Mouse (Mus musculus) stomach, postnatal 0 days (tissue): ENCODE data around the gene Mydgf. TPM values are rescaled to one million over a fixed set of nuclear protein-coding genes. Genes with fewer than 3 reads are reported as not detected.

Experiments used
- ATAC-seq: fragments of 200-750 bp; cut with Nextera tagmentation; 2 replicates; pipeline ENCODE4 v1.8.0; 2017; ENCODE audit not compliant: low FRiP score, low TSS enrichment
- DNase-seq: peaks from one replicate; pipeline ENCODE4 v3.0.0-alpha.2; 2016; ENCODE audit warnings: low spot score
- H3K27ac ChIP-seq: fragments of 300-500 bp; sonication (generic); replicated peaks from 2 replicates; pipeline ENCODE4 v1.5.1; 2014; ENCODE audit warnings: mild to moderate bottlenecking, control low read depth
- H3K27me3 ChIP-seq: fragments of 300-500 bp; sonication (generic); 2 replicates; pipeline ENCODE4 v1.6.1; 2014; ENCODE audit warnings: low read length; ENCODE audit not compliant: control insufficient read depth, insufficient read depth
- H3K36me3 ChIP-seq: fragments of 300-500 bp; sonication (generic); 2 replicates; pipeline ENCODE4 v1.6.1; 2014; ENCODE audit warnings: low read length, mixed read lengths; ENCODE audit not compliant: control insufficient read depth, insufficient read depth
- H3K4me1 ChIP-seq: fragments of 300-500 bp; sonication (generic); replicated peaks from 2 replicates; pipeline ENCODE4 v1.6.1; 2014; ENCODE audit warnings: antibody characterized with exemption; ENCODE audit not compliant: control insufficient read depth, insufficient read depth
- H3K4me2 ChIP-seq: fragments of 300-500 bp; sonication (generic); replicated peaks from 2 replicates; pipeline ENCODE4 v1.6.1; 2014; ENCODE audit warnings: low read depth, mild to moderate bottlenecking, control low read depth, moderate library complexity
- H3K4me3 ChIP-seq: fragments of 300-500 bp; sonication (generic); 2 replicates; pipeline ENCODE4 v1.5.1; 2014; ENCODE audit warnings: low read depth, low read length, control low read depth
- H3K9ac ChIP-seq: fragments of 300-500 bp; sonication (generic); 2 replicates; pipeline ENCODE4 v1.6.1; 2014; ENCODE audit warnings: mild to moderate bottlenecking, low read length, control low read depth, mixed read lengths
- H3K9me3 ChIP-seq: fragments of 300-500 bp; sonication (generic); 2 replicates; pipeline ENCODE4 v1.6.1; 2016; ENCODE audit warnings: low read length; ENCODE audit not compliant: control insufficient read depth
- CTCF ChIP-seq: IDR thresholded peaks from 2 replicates; pipeline ENCODE4 v1.5.1; 2016; ENCODE audit warnings: antibody characterized with exemption, low read depth, mild to moderate bottlenecking, moderate library complexity
- EP300 ChIP-seq: optimal IDR thresholded peaks from 2 replicates; pipeline ENCODE3; 2016; ENCODE audit warnings: antibody characterized with exemption
- WGBS: fragments of 180-500 bp; shearing (Covaris S2); extraction: QIAGEN DNeasy Blood & Tissue Kit; methylation state at CpG from one replicate; pipeline ENCODE4 v1.1.7; 2014; 5-methylcytosine and 5-hydroxymethylcytosine counted together
- polyA plus RNA-seq: library from polyadenylated mRNA; unstranded; fragments of >200 nt; fragmentation: Nextera tagmentation; extraction: Ambion mirVana; gene quantifications from 2 replicates; pipeline ENCODE4 v1.2.1, GENCODE M21; 2015

Mydgf gene
- polyA plus RNA-seq, 1 experiment from 2014 or later: 83.0 TPM

GRCm38 (mm10) chr17:56148280-56148679, 35.4 kb downstream of the Mydgf start:
- ATAC-seq: no peak
- Histone ChIP-seq H3K4me2 (no peak overlapping the region), H3K4me1 (no peaks in the 10 kb centered on the region), H3K27me3 (no peaks in the 10 kb centered on the region; the same call in 1 of the 2 replicates), H3K9me3 (no peaks in the 10 kb centered on the region), H3K36me3 (no peaks in the 10 kb centered on the region), H3K4me3 (no peak overlapping the region), H3K27ac (no peak overlapping the region), H3K9ac (no peak overlapping the region)
- 22% methylated on average over 9 of the region's 9 CpGs for WGBS
- no peak for DNase-seq
- TF ChIP-seq CTCF (no peak), EP300 (no peak)

GRCm38 (mm10) chr17:56147420-56147819, 36.3 kb downstream of the Mydgf start:
- no peak for ATAC-seq
- no peaks in the 10 kb centered on the region; the same call in 1 of the 2 replicates for H3K27me3 ChIP-seq
- no peaks in the 10 kb centered on the region for H3K36me3 ChIP-seq
- H3K4me2 ChIP-seq: no peak overlapping the region
- no peak for DNase-seq
- TF ChIP-seq CTCF: no peak
- no peak overlapping the region for H3K27ac ChIP-seq
- H3K9me3 ChIP-seq: no peaks in the 10 kb centered on the region
- 54% methylated on average over 12 of the region's 12 CpGs for WGBS
- H3K4me3 ChIP-seq: no peak overlapping the region
- no peaks in the 10 kb centered on the region for H3K4me1 ChIP-seq
- H3K9ac ChIP-seq: no peak overlapping the region

GRCm38 (mm10) chr17:56146131-56146530, 37.6 kb downstream of the Mydgf start:
- Histone ChIP-seq H3K9ac (no peak overlapping the region), H3K36me3 (no peaks in the 10 kb centered on the region), H3K4me3 (no peak overlapping the region), H3K4me2 (no peak overlapping the region), H3K9me3 (no peaks in the 10 kb centered on the region), H3K27me3 (peaks cover 2% of the 10 kb centered on the region; the same call in 1 of the 2 replicates), H3K27ac (no peak overlapping the region), H3K4me1 (0 out of 2 replicates have a peak, but pooled peaks cover 3% of the 10 kb centered on the region)
- WGBS: 14% methylated on average over 9 of the region's 9 CpGs
- TF ChIP-seq EP300 (no peak), CTCF (no peak)
- no peak for DNase-seq
- ATAC-seq: no peak

- no peak overlapping the region for H3K4me3 ChIP-seq
- DNase-seq (no peak), ATAC-seq (no peak)
- H3K27ac ChIP-seq: no peak overlapping the region
- H3K4me1 ChIP-seq: 0 out of 2 replicates have a peak, but pooled peaks cover 4% of the 10 kb centered on the region
- no peak overlapping the region for H3K9ac ChIP-seq
- H3K36me3 ChIP-seq: no peaks in the 10 kb centered on the region
- H3K9me3 ChIP-seq: no peaks in the 10 kb centered on the region
- WGBS: 71% methylated on average over 9 of the region's 9 CpGs
- H3K4me2 ChIP-seq: no peak overlapping the region
- H3K27me3 ChIP-seq: peaks cover 2% of the 10 kb centered on the region; the same call in 1 of the 2 replicates
- no peak for TF ChIP-seq CTCF
These were observed 39.2 kb downstream of the Mydgf start for GRCm38 (mm10) chr17:56144546-56144945.

GRCm38 (mm10) chr17:56141702-56142605, 41.8 kb downstream of the Mydgf start:
- peak overlapping the region; percentile 55 for H3K4me2 ChIP-seq
- DNase-seq (no peak), ATAC-seq (no peak; the same call in 1 of the 2 replicates)
- no peaks in the 10 kb centered on the region for H3K36me3 ChIP-seq
- 0 out of 2 replicates have a peak, but pooled peaks cover 6% of the 10 kb centered on the region for H3K4me1 ChIP-seq
- 0 out of 2 replicates have a peak overlapping the region, but pooled peaks have one; percentile 18 for H3K9ac ChIP-seq
- TF ChIP-seq CTCF (no peak), EP300 (no peak)
- H3K27ac ChIP-seq: no peak overlapping the region
- no peaks in the 10 kb centered on the region for H3K9me3 ChIP-seq
- H3K27me3 ChIP-seq: peaks cover 2% of the 10 kb centered on the region; the same call in 1 of the 2 replicates
- WGBS: 2% methylated on average over 44 of the region's 47 CpGs
- peak overlapping the region; percentile 27 for H3K4me3 ChIP-seq
